Mouse (Mus musculus) liver, postnatal 0 days (tissue): ENCODE data around the gene Card6.

Experiments used
- CTCF ChIP-seq: sonication (generic); IDR thresholded peaks from 2 replicates; pipeline ENCODE4 v1.5.1; 2016; ENCODE audit warnings: antibody characterized with exemption, low read depth
- EP300 ChIP-seq: IDR thresholded peaks from 2 replicates; pipeline ENCODE4 v1.6.1; 2016; ENCODE audit warnings: antibody characterized with exemption, low read depth, mild to moderate bottlenecking

- no peak for TF ChIP-seq CTCF
- no peak for TF ChIP-seq EP300
Measured at GRCm38 (mm10) chr15:5105891-5106290, 2.4 kb downstream of the Card6 start.
